Mouse (Mus musculus): Measurements from ENCODE around the gene Gm10188.

The Gm10188 gene

DNA sequence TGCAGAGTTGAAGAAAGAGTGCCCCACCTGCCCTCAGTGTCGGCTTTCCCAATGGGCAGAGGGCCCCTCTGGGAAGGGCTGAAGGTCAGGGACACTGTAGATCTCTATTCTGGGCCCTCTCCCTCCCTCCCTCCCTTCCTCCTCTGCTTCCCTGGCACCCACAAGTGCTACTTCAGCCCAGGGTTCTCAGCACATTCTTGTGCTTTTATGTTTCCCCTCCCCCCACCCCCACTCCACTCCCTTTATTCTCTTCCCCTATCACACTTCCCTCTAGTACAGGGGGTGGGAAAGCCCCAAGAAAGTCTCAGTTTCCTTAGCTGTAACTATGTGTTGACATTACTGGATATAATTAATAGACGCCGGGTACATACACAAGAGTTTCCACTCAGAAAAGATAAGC, 34.9 kb downstream of the Gm10188 start:
- DNase-seq (ENCODE audit: low spot score in 2 of 2), result no peak

DNA sequence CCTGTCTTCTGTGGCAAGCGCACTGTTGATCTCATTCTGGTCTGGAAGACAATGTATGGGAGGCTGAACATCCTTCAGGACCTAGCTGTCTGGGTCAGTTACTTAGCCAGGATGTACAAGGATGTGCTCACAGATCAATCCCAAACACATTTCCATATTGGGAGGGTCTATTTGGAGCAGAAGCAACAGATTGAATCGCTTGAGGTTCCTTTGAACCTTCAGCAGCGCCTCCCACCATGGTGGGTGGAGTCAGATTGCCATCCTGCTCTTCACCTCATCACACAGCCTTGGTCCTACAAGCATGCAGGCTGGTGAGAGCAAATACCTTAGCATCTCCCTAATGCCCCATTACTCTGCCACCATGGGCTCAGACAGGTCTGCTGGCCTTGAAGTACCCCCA, 35.8 kb downstream of the Gm10188 start:
- no peak for DNase-seq (ENCODE audit: low spot score in 2 of 2)

DNA sequence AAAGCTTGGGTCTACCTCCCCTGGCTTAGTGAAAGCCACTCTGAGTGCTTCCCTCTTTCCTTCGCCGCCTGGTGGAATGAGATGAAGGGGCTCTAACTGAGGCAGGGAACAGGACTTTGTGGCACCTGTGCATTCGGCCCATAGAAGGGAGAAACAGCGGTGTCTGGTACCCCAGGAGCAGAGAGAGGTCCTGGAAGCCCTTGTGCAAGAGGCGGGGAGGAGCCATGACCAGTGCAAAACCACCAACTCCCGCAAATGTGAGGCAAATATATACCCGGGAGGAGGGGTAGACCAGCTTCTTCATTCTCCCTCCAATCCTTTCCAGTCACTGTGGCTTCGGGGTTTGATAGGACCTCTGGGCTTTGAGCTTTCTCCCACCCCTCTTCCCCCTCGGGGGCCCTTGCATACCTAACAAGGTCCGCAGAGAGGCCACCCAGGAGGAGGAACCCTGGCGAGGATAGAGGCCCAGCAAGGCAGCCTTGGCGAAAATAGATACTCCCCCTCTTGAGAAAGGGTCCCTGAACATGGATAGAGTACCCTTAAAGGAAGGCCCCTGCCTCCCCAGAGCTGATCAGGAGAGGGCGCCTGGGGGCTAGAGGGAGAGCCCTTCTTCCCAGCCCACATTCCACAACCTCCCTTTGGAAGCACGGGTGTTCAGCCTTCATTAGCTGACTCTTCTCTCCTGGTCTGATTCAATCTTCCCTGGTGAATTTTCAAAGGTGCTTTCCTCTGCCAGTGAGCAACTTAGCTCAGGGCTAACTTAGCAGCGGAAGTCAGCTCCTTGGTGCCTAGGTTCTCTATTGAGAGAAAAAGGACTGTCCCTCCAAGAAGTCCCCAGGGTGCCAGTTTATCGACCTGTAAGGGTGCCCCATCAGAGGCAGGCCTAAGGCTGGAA, 37.5 kb downstream of the Gm10188 start:
- DNase-seq (ENCODE audit: low spot score in 2 of 2), result no peak

DNA sequence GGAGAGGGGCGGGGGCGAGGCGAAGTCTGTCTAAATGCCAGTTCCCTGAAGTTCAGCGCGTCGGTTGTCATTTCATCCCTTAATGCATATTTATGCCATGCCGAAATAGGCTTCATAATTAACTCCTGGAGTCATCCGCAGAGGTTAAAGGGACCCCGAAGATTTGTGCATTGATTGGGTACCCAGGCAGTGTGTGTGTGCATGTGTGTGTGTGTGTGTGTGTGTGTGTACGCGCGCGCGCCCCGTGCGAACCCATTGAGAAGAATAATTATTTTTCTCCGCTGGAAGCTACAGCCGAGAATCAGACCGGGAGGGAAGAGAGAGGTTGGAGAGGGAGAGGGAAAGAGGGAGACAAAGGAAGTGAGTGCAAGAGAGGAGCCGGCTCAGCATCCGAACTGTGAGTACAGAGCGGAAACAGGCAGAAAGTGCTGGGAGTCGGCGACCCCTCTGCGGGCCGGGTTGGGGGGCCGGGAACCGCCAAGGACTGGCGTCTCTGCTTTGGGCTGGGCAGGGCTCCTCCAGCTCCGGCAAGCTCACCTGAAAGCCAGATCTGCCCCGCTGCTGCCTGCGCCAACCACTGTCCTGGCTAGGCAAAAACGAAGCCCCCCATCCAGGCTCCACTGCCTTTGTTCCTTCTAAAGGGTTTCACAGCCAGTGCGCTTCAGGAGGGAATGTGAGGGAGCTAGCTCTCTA, 38.3 kb downstream of the Gm10188 start, which contains the start of the genes Lemd1 and AC124108.1:
Gene Lemd1, plus strand, starts transcription at position 339 of the 693 bp plus-strand sequence.
Gene AC124108.1, plus strand, starts transcription at position 365 of the 693 bp plus-strand sequence.
- no peak for DNase-seq (ENCODE audit: low spot score in 2 of 2)

DNA sequence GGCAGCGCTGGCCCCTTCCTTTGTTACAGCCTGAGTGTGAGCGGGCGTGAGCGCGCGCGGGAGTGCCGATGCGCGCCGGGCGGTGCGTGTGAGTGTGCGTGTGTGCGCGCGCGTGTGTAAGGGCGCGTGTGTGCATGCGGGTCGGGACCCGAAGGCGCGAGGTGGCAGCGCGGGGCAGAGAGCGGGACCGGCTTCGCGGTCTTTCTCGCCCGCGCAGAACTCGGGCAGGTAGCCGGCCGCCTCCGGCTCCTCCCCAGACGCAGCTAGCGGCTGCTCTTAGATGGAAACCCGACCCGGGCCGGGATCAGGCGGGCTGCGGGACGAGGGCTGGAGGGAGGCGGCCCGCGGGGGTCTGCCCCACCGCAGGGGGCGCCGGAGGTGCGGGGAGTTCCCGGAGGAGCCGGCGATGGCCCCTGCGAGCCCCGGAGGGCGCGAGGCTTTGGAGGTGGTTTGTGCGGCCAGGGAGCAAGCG, 38.9 kb downstream of the Gm10188 start:
- no peak for DNase-seq (ENCODE audit: low spot score in 2 of 2)

DNA sequence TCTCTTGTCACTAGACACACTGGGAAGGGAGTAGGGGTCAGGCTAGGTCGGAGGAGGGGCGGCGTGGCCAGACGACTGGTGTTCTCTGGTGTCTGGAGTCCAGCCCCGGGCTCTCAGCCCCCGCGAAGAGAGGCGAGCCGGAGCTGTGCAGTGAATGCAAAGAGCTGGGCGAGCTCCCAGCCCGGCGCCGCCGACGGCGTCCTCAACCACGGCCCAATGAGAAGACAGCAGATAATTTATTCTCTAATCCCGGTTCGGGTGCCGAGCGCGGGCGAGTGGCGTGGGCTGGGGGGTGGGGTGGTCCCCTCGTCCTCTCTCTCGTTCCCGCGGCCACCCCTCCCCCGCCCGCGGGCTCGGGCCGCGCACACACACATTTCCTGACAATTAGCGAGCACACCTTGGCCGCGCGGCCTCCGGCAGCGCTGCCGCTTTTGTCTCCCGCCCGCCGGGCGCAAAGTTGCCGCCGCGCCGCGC, 39.5 kb downstream of the Gm10188 start:
- DNase-seq (ENCODE audit: low spot score in 2 of 2), result no peak

DNA sequence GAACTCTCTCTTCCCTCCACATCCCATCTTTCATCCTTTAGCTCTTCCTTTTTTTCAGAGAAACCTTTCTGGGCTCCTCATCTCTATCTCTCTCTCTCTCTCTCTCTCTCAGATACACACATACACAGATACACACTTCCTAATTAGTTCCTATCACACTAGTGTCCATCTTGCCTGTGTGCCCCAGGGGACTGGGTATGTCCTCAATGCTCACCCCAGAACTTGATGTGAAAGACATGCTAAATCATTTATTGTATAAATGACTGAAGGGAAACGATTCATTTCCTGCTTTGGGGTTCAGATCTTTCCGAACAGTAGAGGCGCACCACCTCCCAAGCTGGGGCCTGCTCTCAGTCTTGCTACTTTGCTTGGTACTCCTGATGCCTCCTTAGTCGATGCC, 40.3 kb downstream of the Gm10188 start:
- DNase-seq (ENCODE audit: low spot score in 2 of 2), result no peak

DNA sequence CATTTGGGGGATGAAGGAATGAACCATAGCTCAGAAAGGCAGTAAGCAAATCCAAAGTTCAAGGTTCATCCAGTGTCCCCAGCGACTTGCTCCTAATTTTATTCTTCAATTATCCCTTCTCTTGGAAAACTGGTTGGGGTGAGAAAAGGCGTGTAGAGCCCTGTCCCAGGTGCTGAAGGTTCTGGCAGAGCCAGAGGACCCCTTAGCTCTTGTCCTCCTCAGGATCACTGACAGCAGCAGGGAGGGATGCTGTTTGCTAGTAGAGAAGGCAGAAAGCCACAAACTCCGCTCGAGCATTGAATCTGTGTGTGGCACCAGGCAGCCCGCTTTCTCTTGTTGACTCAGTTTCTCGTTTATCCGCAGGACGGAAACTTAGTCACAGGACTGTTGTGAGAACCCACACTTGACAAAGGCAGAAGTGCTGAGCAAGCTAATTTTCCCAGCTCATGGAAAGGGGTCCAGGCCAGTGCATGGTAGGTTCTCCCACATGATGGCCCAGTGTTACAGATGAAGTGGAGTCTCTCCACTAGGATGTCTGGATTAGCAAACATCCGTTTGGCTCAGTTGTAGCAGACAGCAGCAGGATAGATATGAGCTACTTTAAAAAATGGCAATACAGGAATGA, 41.0 kb downstream of the Gm10188 start:
- no peak for DNase-seq (ENCODE audit: low spot score in 2 of 2)

DNA sequence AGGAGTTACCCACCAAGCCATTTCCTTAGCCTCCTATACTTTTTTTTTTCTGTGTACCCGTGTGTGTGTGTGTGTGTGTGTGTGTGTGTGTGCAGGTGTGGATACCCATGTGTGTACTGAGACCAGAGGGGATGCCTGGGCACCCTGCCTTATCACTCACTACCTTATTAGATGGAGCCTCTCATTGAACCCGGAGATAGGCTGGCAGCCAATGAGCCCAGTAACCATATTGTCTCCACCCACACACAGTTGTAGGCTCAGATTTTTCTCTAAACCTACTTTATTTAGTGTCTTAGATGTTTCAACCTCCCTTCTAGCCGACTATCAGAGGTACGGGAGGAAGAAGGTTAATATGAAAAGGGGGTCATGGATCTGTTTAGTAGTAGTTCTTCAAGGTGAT, 43.3 kb downstream of the Gm10188 start:
- no peak for DNase-seq (ENCODE audit: low spot score in 2 of 2)

Measured in spleen, postnatal 36 days (tissue).